Mouse (Mus musculus) thymus, adult 2 months (tissue): ENCODE measurements at regions not wholly inside any gene's neighbourhood (a gene's known extent, or its start where the extent isn't known, plus 50 kb on each side); places are given as distances from the start of the nearest gene placed in this dataset.

Experiments used
- CTCF ChIP-seq: fragments of 200-500 bp; IDR thresholded peaks from 2 replicates; pipeline ENCODE4 v1.5.1; 2012; ENCODE audit warnings: mild to moderate bottlenecking, control low read depth, low read length, moderate library complexity, borderline replicate concordance; ENCODE audit not compliant: control insufficient read depth, poor library complexity, insufficient read depth; ENCODE audit errors: extremely low read depth
- POLR2A ChIP-seq: fragments of 200-500 bp; IDR thresholded peaks from 2 replicates; pipeline ENCODE4 v1.6.1; 2012; ENCODE audit warnings: mild to moderate bottlenecking, low read length, control low read depth, moderate library complexity; ENCODE audit not compliant: control insufficient read depth, poor library complexity, insufficient read depth; ENCODE audit errors: extremely low read depth

- TF ChIP-seq POLR2A (no peak), CTCF (no peak)
Observed at GRCm38 (mm10) chr7:73139901-73140300, 235.4 kb upstream of the Rgma start.
